Mouse (Mus musculus) midbrain, embryonic 11.5 days (tissue): ENCODE results near the gene Wnt6. TPM values are rescaled to one million over a fixed set of nuclear protein-coding genes. Genes with fewer than 3 reads are reported as not detected.
A peak's percentile ranks its signal among the peaks of the same experiment; 100 is the strongest.

Experiments
- ATAC-seq: fragments of 200-750 bp; cut with Nextera tagmentation; 2 replicates; pipeline ENCODE4 v1.8.0; 2017; ENCODE audit warnings: moderate TSS enrichment, moderate library complexity; ENCODE audit not compliant: low FRiP score
- DNase-seq: peaks from one replicate; pipeline ENCODE4 v3.0.0; 2015; ENCODE audit warnings: low spot score; ENCODE audit errors: missing footprints
- H3K27ac ChIP-seq: fragments of 300-500 bp; sonication (generic); 2 replicates; pipeline ENCODE4 v1.5.1; 2014; ENCODE audit warnings: low read depth, low read length
- H3K27me3 ChIP-seq: fragments of 300-500 bp; sonication (generic); 2 replicates; pipeline ENCODE4 v1.6.1; 2014; ENCODE audit warnings: mild to moderate bottlenecking, low read length, moderate library complexity, mixed read lengths; ENCODE audit not compliant: control insufficient read depth, insufficient read depth
- H3K36me3 ChIP-seq: fragments of 300-500 bp; sonication (generic); 2 replicates; pipeline ENCODE4 v1.6.1; 2014; ENCODE audit warnings: mild to moderate bottlenecking, low read length, moderate library complexity, mixed read lengths; ENCODE audit not compliant: control insufficient read depth, insufficient read depth
- H3K4me1 ChIP-seq: fragments of 300-500 bp; sonication (generic); 2 replicates; pipeline ENCODE4 v1.6.1; 2014; ENCODE audit warnings: low read length; ENCODE audit not compliant: control insufficient read depth, insufficient read depth
- H3K4me2 ChIP-seq: fragments of 300-500 bp; sonication (generic); 2 replicates; pipeline ENCODE4 v1.6.1; 2014; ENCODE audit warnings: mild to moderate bottlenecking, moderate library complexity
- H3K4me3 ChIP-seq: fragments of 300-500 bp; sonication (generic); 2 replicates; pipeline ENCODE4 v1.5.1; 2014; ENCODE audit warnings: low read depth, low read length
- H3K9ac ChIP-seq: fragments of 300-500 bp; sonication (generic); 2 replicates; pipeline ENCODE4 v1.6.1; 2014; ENCODE audit warnings: low read length
- H3K9me3 ChIP-seq: fragments of 300-500 bp; sonication (generic); 2 replicates; pipeline ENCODE4 v1.6.1; 2016; ENCODE audit warnings: low read length; ENCODE audit not compliant: control insufficient read depth
- WGBS: fragments of 180-500 bp; shearing (Covaris S2); extraction: QIAGEN DNeasy Blood & Tissue Kit; methylation state at CpG from one replicate; pipeline ENCODE4 v1.1.7; 2014; 5-methylcytosine and 5-hydroxymethylcytosine counted together
- polyA plus RNA-seq: library from polyadenylated mRNA; unstranded; fragments of >200 nt; fragmentation: Nextera tagmentation; extraction: Ambion mirVana; gene quantifications from 2 replicates; pipeline ENCODE4 v1.2.1, GENCODE M21; 2014

Gene Wnt6
- polyA plus RNA-seq, 1 experiment from 2014 or later: 3.4 TPM

- DNase-seq (peak; percentile 95), ATAC-seq (no peak)
- Histone ChIP-seq H3K4me1 (peaks cover 24% of the 10 kb centered on the region), H3K9me3 (no peaks in the 10 kb centered on the region), H3K36me3 (no peaks in the 10 kb centered on the region), H3K27me3 (peaks cover 82% of the 10 kb centered on the region), H3K27ac (no peak overlapping the region), H3K4me3 (peak overlapping the region; percentile 11; the same call in 1 of the 2 replicates), H3K4me2 (peak overlapping the region; percentile 30), H3K9ac (no peak overlapping the region)
- under 1% methylated on average over 29 of the region's 29 CpGs for WGBS
These were observed 28.8 kb downstream of the Wnt6 start for GRCm38 (mm10) chr1:74800424-74800888.

GRCm38 (mm10) chr1:74801631-74802140, 30.0 kb downstream of the Wnt6 start:
- DNase-seq (peak; percentile 92), ATAC-seq (no peak)
- Histone ChIP-seq H3K4me2 (no peak overlapping the region), H3K36me3 (no peaks in the 10 kb centered on the region), H3K27me3 (peaks cover 82% of the 10 kb centered on the region), H3K9me3 (no peaks in the 10 kb centered on the region), H3K4me1 (peaks cover 27% of the 10 kb centered on the region), H3K9ac (no peak overlapping the region), H3K27ac (no peak overlapping the region), H3K4me3 (no peak overlapping the region)
- 12% methylated on average over 6 of the region's 6 CpGs for WGBS

GRCm38 (mm10) chr1:74802795-74803656, 31.3 kb downstream of the Wnt6 start:
- peak; percentile 43 for ATAC-seq
- Histone ChIP-seq H3K27me3 (peaks cover 95% of the 10 kb centered on the region), H3K27ac (no peak overlapping the region), H3K4me1 (peaks cover 33% of the 10 kb centered on the region), H3K4me2 (peak overlapping the region; percentile 70), H3K36me3 (no peaks in the 10 kb centered on the region), H3K9ac (peak overlapping the region; percentile 48), H3K9me3 (no peaks in the 10 kb centered on the region), H3K4me3 (peak overlapping the region; percentile 34)
- WGBS: under 1% methylated on average over 56 of the region's 57 CpGs
- DNase-seq: peak; percentile 96

GRCm38 (mm10) chr1:74804211-74804870, 32.6 kb downstream of the Wnt6 start:
- H3K27me3 ChIP-seq: peaks cover 85% of the 10 kb centered on the region
- DNase-seq: peak; percentile 90
- WGBS: 8% methylated on average over 10 of the region's 10 CpGs
- peaks cover 38% of the 10 kb centered on the region for H3K4me1 ChIP-seq
- H3K9me3 ChIP-seq: no peaks in the 10 kb centered on the region
- H3K27ac ChIP-seq: no peak overlapping the region
- no peak overlapping the region for H3K4me3 ChIP-seq
- no peak overlapping the region for H3K9ac ChIP-seq
- no peak overlapping the region; the same call in 1 of the 2 replicates for H3K4me2 ChIP-seq
- H3K36me3 ChIP-seq: no peaks in the 10 kb centered on the region
- no peak for ATAC-seq

GRCm38 (mm10) chr1:74805340-74805835, 33.7 kb downstream of the Wnt6 start:
- H3K9ac ChIP-seq: no peak overlapping the region
- no peak overlapping the region for H3K27ac ChIP-seq
- H3K4me3 ChIP-seq: no peak overlapping the region
- DNase-seq: no peak
- no peaks in the 10 kb centered on the region for H3K36me3 ChIP-seq
- ATAC-seq: no peak
- peaks cover 74% of the 10 kb centered on the region for H3K27me3 ChIP-seq
- WGBS: 21% methylated on average over 4 of the region's 4 CpGs
- H3K4me1 ChIP-seq: peaks cover 38% of the 10 kb centered on the region
- no peak overlapping the region for H3K4me2 ChIP-seq
- H3K9me3 ChIP-seq: no peaks in the 10 kb centered on the region

- no peak overlapping the region for H3K4me2 ChIP-seq
These were observed 34.2 kb downstream of the Wnt6 start for GRCm38 (mm10) chr1:74805843-74806242.

GRCm38 (mm10) chr1:74806360-74807311, 34.9 kb downstream of the Wnt6 start:
- DNase-seq (peak; percentile 95), ATAC-seq (peak; percentile 52)
- WGBS: 1% methylated on average over 30 of the region's 38 CpGs
- H3K36me3 ChIP-seq: no peaks in the 10 kb centered on the region
- H3K9me3 ChIP-seq: no peaks in the 10 kb centered on the region
- peak overlapping the region; percentile 55 for H3K4me2 ChIP-seq
- peak overlapping the region; percentile 34 for H3K9ac ChIP-seq
- no peak overlapping the region for H3K27ac ChIP-seq
- peaks cover 32% of the 10 kb centered on the region for H3K4me1 ChIP-seq
- H3K27me3 ChIP-seq: peaks cover 64% of the 10 kb centered on the region
- H3K4me3 ChIP-seq: peak overlapping the region; percentile 24

More at GRCm38 (mm10) chr1:74805843-74806242, 34.2 kb downstream of the Wnt6 start:
- DNase-seq (peak; percentile 87), ATAC-seq (no peak)
- peaks cover 70% of the 10 kb centered on the region for H3K27me3 ChIP-seq
- no peak overlapping the region for H3K4me3 ChIP-seq
- H3K9ac ChIP-seq: no peak overlapping the region
- no peaks in the 10 kb centered on the region for H3K9me3 ChIP-seq
- no peaks in the 10 kb centered on the region for H3K36me3 ChIP-seq
- H3K4me1 ChIP-seq: peaks cover 33% of the 10 kb centered on the region
- 7% methylated on average over 5 of the region's 5 CpGs for WGBS
- no peak overlapping the region for H3K27ac ChIP-seq

- peaks cover 32% of the 10 kb centered on the region for H3K4me1 ChIP-seq
- ATAC-seq: peak; percentile 25
- no peak overlapping the region for H3K9ac ChIP-seq
These were observed 35.9 kb downstream of the Wnt6 start for GRCm38 (mm10) chr1:74807551-74808071.

More at GRCm38 (mm10) chr1:74807551-74808071, 35.9 kb downstream of the Wnt6 start:
- WGBS: 2% methylated on average over 23 of the region's 23 CpGs
- H3K9me3 ChIP-seq: no peaks in the 10 kb centered on the region
- H3K4me2 ChIP-seq: peak overlapping the region; percentile 55
- H3K36me3 ChIP-seq: no peaks in the 10 kb centered on the region
- H3K27me3 ChIP-seq: peaks cover 54% of the 10 kb centered on the region
- peak; percentile 93 for DNase-seq
- no peak overlapping the region; the same call in 1 of the 2 replicates for H3K4me3 ChIP-seq
- H3K27ac ChIP-seq: no peak overlapping the region
